Mouse (Mus musculus): Measurements from ENCODE around the gene Smim24. TPM values are rescaled to one million over a fixed set of nuclear protein-coding genes. Genes with fewer than 3 reads are reported as not detected.
A peak's percentile ranks its signal among the peaks of the same experiment; 100 is the strongest.

The Smim24 gene
- polyA plus RNA-seq, 1 experiment from 2014 or later: 2.7 TPM

DNA sequence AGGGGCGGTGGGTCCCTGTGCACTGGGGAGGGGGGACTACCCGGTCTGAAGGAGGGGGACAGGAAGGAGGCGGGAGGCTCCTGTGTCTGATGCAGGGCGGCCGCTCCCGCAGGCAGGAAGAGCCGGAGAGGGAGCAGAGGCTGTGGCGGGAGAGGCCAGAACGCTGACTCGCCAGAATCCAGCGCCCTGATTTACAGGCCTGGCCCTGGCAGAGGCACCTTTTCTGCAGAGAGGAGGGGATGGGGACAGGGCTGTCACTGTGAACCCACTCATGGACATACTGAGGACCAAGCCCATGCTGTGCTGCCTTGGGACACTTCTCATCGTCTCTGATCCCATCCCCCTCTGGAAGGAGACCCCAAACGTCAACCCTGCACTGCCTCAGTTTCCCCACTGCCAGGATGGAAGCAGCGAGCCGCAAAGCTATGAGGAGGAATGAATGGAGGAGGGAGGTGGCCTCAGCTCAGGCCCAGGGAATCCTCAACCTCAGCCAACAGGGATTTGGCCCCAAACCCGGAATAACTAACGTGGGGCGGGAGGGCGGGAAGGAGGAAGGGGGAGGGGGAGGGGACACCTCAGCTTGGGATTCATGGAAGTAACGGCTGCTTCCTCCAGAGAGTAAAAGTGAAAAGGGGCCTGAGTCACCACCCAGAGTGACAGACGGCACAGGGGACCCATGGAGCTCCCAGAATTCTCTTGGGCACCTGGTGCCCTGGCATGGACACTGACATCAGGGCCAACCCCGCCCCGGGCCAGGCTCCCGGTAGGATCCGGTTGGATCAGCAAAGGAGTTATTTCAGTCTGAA is 31.6 kb downstream of the Smim24 start:
- Histone ChIP-seq H3K36me3 (ENCODE audit: control insufficient read depth, insufficient read depth, low read length) (no peaks in the 10 kb centered on the region), H3K9me3 (ENCODE audit: control insufficient read depth, low read length) (no peaks in the 10 kb centered on the region), H3K4me3 (ENCODE audit: low read depth, low read length) (no peak overlapping the region), H3K27ac (ENCODE audit: low read depth, low read length) (no peak overlapping the region), H3K27me3 (ENCODE audit: control insufficient read depth, insufficient read depth, low read length) (peaks cover 53% of the 10 kb centered on the region), H3K9ac (ENCODE audit: low read depth, low read length) (0 out of 2 replicates have a peak overlapping the region, but pooled peaks have one; percentile 15), H3K4me2 (replicated peaks; ENCODE audit: low read depth, low read length) (no peak overlapping the region; the same call in 1 of the 2 replicates), H3K4me1 (replicated peaks; ENCODE audit: control insufficient read depth, insufficient read depth, low read length) (peaks cover 2% of the 10 kb centered on the region)
- WGBS: 6% methylated on average over 25 of the region's 25 CpGs
- ATAC-seq (ENCODE audit: low FRiP score): no peak
- no peak for DNase-seq (ENCODE audit: low spot score)

DNA sequence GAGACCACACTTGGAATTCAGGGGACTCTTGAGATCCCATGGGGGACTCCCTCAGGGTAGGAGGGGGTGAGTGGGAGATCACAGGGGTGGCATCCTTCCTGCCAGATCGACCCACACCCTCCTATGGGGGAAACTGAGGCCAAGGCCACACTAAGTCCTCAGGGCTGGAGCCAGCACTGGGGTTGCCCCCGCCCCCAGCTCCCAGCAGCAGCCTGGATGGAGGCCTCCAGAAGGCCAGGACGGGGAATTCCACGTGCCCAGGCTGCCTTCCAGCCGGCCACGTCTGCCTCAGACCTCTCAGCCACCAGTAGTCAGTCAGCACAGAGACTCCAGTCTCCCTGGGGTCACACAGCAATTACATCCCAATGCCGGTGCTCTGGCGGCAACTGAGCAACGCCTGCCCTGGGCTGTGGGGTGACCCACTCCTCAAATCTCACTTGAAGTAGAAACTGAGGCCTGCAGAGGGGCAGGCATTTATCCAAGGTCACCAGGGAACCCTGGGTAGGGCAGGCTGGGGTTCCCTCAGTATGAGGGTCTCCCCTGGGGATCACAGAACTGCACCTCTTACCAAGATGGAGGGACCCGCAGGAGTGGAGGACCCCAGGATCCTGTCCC is 32.5 kb downstream of the Smim24 start:
- no peaks in the 10 kb centered on the region for H3K36me3 ChIP-seq (ENCODE audit: control insufficient read depth, insufficient read depth, low read length)
- no peak overlapping the region for H3K4me3 ChIP-seq (ENCODE audit: low read depth, low read length)
- H3K4me2 ChIP-seq (replicated peaks; ENCODE audit: low read depth, low read length): no peak overlapping the region; the same call in none of the 2 replicates
- no peak overlapping the region for H3K27ac ChIP-seq (ENCODE audit: low read depth, low read length)
- WGBS: 27% methylated on average over 10 of the region's 10 CpGs
- peaks cover 53% of the 10 kb centered on the region for H3K27me3 ChIP-seq (ENCODE audit: control insufficient read depth, insufficient read depth, low read length)
- H3K9me3 ChIP-seq (ENCODE audit: control insufficient read depth, low read length): no peaks in the 10 kb centered on the region
- DNase-seq (ENCODE audit: low spot score) (no peak), ATAC-seq (ENCODE audit: low FRiP score) (no peak)
- no peak overlapping the region for H3K9ac ChIP-seq (ENCODE audit: low read depth, low read length)
- H3K4me1 ChIP-seq (replicated peaks; ENCODE audit: control insufficient read depth, insufficient read depth, low read length): peaks cover 2% of the 10 kb centered on the region

DNA sequence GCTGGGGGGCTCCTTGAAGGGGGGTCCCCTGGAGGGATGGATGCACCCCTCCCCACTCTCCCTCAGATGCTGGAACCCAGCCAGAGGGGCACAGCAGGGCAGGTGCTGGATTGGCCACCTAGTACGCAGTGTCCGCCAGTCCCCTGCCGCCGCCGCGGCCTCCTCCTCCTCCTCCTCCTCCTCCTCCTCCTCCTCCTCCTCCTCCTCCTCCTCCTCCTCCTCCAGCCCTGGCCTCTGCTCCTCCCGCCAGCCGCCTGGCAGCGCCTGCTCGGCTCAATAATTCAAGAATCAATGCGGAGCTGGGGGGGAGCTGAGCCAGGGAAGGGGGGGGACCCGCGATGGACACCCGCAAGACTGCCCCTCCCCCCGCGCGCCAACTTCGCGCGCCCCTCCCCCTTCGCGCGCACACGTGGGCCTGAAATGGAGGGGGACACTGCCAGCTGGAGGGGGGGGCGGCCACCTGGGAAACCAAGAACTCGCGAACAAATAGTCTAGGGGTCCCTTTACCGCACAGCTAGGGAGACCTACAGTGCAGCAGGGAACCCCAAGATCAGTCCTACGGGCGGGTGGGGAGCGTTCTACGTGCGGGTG is 33.3 kb downstream of the Smim24 start:
- ATAC-seq (ENCODE audit: low FRiP score) (no peak), DNase-seq (ENCODE audit: low spot score) (no peak)
- H3K4me2 ChIP-seq (replicated peaks; ENCODE audit: low read depth, low read length): peak overlapping the region; percentile 39
- peaks cover 2% of the 10 kb centered on the region for H3K4me1 ChIP-seq (replicated peaks; ENCODE audit: control insufficient read depth, insufficient read depth, low read length)
- no peaks in the 10 kb centered on the region for H3K36me3 ChIP-seq (ENCODE audit: control insufficient read depth, insufficient read depth, low read length)
- H3K9me3 ChIP-seq (ENCODE audit: control insufficient read depth, low read length): no peaks in the 10 kb centered on the region
- no peak overlapping the region for H3K27ac ChIP-seq (ENCODE audit: low read depth, low read length)
- peak overlapping the region; percentile 26 for H3K4me3 ChIP-seq (ENCODE audit: low read depth, low read length)
- no peak overlapping the region for H3K9ac ChIP-seq (ENCODE audit: low read depth, low read length)
- H3K27me3 ChIP-seq (ENCODE audit: control insufficient read depth, insufficient read depth, low read length): peaks cover 56% of the 10 kb centered on the region
- 3% methylated on average over 21 of the region's 33 CpGs for WGBS

DNA sequence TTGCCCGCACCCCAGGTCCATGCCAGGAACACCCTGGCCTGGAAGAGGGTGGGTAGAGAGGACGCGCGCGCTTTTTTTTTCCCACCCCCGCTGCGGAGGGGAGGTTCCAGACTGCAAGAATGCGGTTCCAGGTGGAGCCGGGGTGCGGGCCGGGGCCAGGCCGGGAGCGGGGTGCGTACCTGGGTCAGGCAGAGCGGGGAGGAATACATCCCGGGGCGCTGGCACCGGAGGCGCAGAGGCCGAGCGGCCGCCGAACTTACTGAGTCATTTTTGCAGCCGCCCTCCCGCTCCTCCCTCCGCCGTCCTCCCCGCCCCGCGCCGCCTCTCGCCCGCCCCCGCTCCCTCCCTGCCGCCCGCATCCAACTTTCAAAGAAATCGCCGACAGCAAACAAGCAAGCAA is 34.0 kb downstream of the Smim24 start:
- Histone ChIP-seq H3K27me3 (ENCODE audit: control insufficient read depth, insufficient read depth, low read length) (peaks cover 60% of the 10 kb centered on the region), H3K4me1 (replicated peaks; ENCODE audit: control insufficient read depth, insufficient read depth, low read length) (peaks cover 2% of the 10 kb centered on the region), H3K4me2 (replicated peaks; ENCODE audit: low read depth, low read length) (peak overlapping the region; percentile 39), H3K9ac (ENCODE audit: low read depth, low read length) (no peak overlapping the region; the same call in 1 of the 2 replicates), H3K36me3 (ENCODE audit: control insufficient read depth, insufficient read depth, low read length) (no peaks in the 10 kb centered on the region), H3K27ac (ENCODE audit: low read depth, low read length) (no peak overlapping the region), H3K9me3 (ENCODE audit: control insufficient read depth, low read length) (no peaks in the 10 kb centered on the region), H3K4me3 (ENCODE audit: low read depth, low read length) (peak overlapping the region; percentile 26)
- DNase-seq (ENCODE audit: low spot score) (no peak), ATAC-seq (ENCODE audit: low FRiP score) (no peak)
- under 1% methylated on average over 28 of the region's 38 CpGs for WGBS

DNA sequence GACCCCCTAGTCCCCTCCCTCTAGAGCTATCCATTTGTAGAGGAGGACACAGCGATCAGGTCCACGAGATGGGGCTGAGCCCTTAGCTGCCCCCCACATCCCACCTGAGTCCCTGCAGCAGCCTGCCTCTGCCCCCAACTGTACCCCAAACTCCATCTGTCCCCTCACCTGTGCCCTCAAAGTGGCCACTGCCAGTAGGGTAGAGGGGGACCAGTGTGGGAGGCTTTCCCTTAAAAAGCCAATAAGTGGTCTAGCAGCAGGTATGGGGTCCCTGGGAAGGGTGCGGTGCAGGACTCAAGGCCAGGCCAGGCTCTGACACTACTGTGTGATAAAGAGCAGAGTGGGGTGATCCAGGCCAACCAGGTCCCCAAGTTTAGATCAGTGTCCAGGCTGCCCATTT is 34.5 kb downstream of the Smim24 start:
- Histone ChIP-seq H3K9ac (ENCODE audit: low read depth, low read length) (no peak overlapping the region), H3K4me3 (ENCODE audit: low read depth, low read length) (no peak overlapping the region; the same call in 1 of the 2 replicates), H3K4me1 (replicated peaks; ENCODE audit: control insufficient read depth, insufficient read depth, low read length) (peaks cover 2% of the 10 kb centered on the region), H3K27ac (ENCODE audit: low read depth, low read length) (no peak overlapping the region), H3K27me3 (ENCODE audit: control insufficient read depth, insufficient read depth, low read length) (peaks cover 61% of the 10 kb centered on the region), H3K4me2 (replicated peaks; ENCODE audit: low read depth, low read length) (no peak overlapping the region), H3K36me3 (ENCODE audit: control insufficient read depth, insufficient read depth, low read length) (no peaks in the 10 kb centered on the region), H3K9me3 (ENCODE audit: control insufficient read depth, low read length) (no peaks in the 10 kb centered on the region)
- DNase-seq (ENCODE audit: low spot score): no peak
- 36% methylated on average over 3 of the region's 3 CpGs for WGBS
- ATAC-seq (ENCODE audit: low FRiP score): no peak

DNA sequence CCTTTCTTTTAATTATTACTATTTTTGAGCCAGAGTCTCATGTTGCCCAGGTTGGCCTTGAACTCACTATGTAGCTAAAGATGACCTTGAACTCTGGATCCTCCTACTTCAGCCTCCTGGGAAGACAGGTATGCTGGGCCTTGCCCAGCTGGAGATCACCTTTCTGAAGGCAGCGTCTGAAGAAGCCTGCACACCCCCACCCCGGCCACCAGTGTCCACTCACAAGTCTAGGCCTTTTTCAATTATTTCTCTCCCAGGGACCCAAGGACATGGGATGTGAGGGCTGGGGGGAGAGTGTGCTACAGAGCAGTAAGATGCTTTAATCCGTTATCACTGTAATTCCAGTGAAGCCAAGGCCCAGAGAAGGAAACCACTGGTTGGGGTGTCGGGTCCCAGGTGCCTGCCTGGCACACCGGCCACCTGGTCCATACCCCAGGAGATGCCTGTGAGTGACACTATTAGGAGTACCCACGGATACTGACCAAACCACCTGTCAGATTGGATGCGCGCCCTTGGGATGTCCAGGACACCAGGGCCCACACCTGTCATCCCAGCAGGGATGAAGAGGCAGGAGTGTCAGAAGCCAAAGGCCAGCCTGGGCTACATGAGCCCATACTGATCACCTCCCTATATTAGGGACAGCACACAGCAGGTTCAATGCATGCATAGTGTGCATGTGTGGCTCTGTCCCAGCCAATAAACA is 35.1 kb downstream of the Smim24 start:
- 72% methylated on average over 8 of the region's 8 CpGs for WGBS
- Histone ChIP-seq H3K9ac (ENCODE audit: low read depth, low read length) (no peak overlapping the region), H3K4me2 (replicated peaks; ENCODE audit: low read depth, low read length) (no peak overlapping the region), H3K9me3 (ENCODE audit: control insufficient read depth, low read length) (no peaks in the 10 kb centered on the region), H3K27ac (ENCODE audit: low read depth, low read length) (no peak overlapping the region), H3K4me1 (replicated peaks; ENCODE audit: control insufficient read depth, insufficient read depth, low read length) (peaks cover 2% of the 10 kb centered on the region), H3K36me3 (ENCODE audit: control insufficient read depth, insufficient read depth, low read length) (no peaks in the 10 kb centered on the region), H3K27me3 (ENCODE audit: control insufficient read depth, insufficient read depth, low read length) (peaks cover 62% of the 10 kb centered on the region), H3K4me3 (ENCODE audit: low read depth, low read length) (no peak overlapping the region)
- no peak for DNase-seq (ENCODE audit: low spot score)
- ATAC-seq (ENCODE audit: low FRiP score): no peak

DNA sequence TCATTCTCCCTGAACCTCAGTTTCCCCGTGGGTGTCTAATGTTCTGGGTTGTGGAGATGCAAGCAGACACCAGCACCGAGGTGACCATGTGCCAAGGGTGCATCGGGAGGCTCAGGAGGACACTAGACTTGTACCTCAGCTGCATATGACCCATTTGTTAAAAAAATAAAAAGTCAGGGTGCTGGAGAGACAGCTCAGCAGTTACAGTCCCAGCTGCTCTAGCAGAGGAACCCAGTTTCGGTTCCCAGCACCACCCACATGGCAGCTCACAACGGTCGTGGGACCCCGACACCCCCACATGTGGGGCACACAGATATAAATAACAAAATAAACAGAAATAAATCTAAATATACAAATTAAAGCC is 35.6 kb downstream of the Smim24 start:
- H3K27me3 ChIP-seq (ENCODE audit: control insufficient read depth, insufficient read depth, low read length): peaks cover 62% of the 10 kb centered on the region
- no peaks in the 10 kb centered on the region for H3K36me3 ChIP-seq (ENCODE audit: control insufficient read depth, insufficient read depth, low read length)
- H3K4me1 ChIP-seq (replicated peaks; ENCODE audit: control insufficient read depth, insufficient read depth, low read length): peaks cover 2% of the 10 kb centered on the region
- no peak overlapping the region for H3K27ac ChIP-seq (ENCODE audit: low read depth, low read length)
- ATAC-seq (ENCODE audit: low FRiP score) (no peak), DNase-seq (ENCODE audit: low spot score) (no peak)
- no peak overlapping the region for H3K4me3 ChIP-seq (ENCODE audit: low read depth, low read length)
- H3K9me3 ChIP-seq (ENCODE audit: control insufficient read depth, low read length): no peaks in the 10 kb centered on the region
- H3K4me2 ChIP-seq (replicated peaks; ENCODE audit: low read depth, low read length): no peak overlapping the region
- no peak overlapping the region for H3K9ac ChIP-seq (ENCODE audit: low read depth, low read length)
- 91% methylated on average over 7 of the region's 7 CpGs for WGBS

DNA sequence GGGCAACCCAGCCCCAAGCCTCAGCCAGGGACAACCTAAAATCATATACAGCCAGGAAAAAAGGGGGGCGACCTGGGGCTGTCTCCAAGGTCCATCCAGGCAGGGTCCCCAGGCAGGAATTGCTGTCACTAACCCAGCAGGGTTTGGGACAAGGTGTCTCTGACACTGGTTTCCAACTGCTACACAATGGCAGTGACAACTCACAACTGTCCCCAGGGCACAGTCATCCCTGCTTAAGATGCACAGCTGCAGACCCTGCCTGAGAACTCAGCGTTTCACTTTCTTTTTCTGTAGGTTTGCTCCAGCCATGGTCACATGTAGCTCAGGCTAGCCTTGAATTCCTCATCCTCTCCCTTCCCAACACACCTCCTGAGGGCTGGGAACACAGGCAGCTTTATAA is 36.2 kb downstream of the Smim24 start:
- 22% methylated on average over 2 of the region's 2 CpGs for WGBS
- DNase-seq (ENCODE audit: low spot score): no peak
- Histone ChIP-seq H3K27ac (ENCODE audit: low read depth, low read length) (no peak overlapping the region), H3K9ac (ENCODE audit: low read depth, low read length) (no peak overlapping the region; the same call in 1 of the 2 replicates), H3K27me3 (ENCODE audit: control insufficient read depth, insufficient read depth, low read length) (peaks cover 60% of the 10 kb centered on the region), H3K9me3 (ENCODE audit: control insufficient read depth, low read length) (no peaks in the 10 kb centered on the region), H3K4me3 (ENCODE audit: low read depth, low read length) (no peak overlapping the region), H3K36me3 (ENCODE audit: control insufficient read depth, insufficient read depth, low read length) (no peaks in the 10 kb centered on the region), H3K4me2 (replicated peaks; ENCODE audit: low read depth, low read length) (no peak overlapping the region; the same call in 1 of the 2 replicates), H3K4me1 (replicated peaks; ENCODE audit: control insufficient read depth, insufficient read depth, low read length) (peaks cover 2% of the 10 kb centered on the region)
- ATAC-seq (ENCODE audit: low FRiP score): no peak

Data from hindbrain, embryonic 11.5 days (tissue).